Mouse (Mus musculus) heart, adult 2 months (tissue): ENCODE data around the gene Snca. TPM values are rescaled to one million over a fixed set of nuclear protein-coding genes. Genes with fewer than 3 reads are reported as not detected.

Experiments used
- DNase-seq, 2 experiments: peaks; one replicate each; pipeline ENCODE4 v3.0.0; 2021
- H3K27ac ChIP-seq: fragments of 200-600 bp; 2 replicates; pipeline ENCODE4 v1.8.1; 2022
- H3K27me3 ChIP-seq: fragments of 200-500 bp; 2 replicates; pipeline ENCODE4 v1.6.1; 2012; ENCODE audit warnings: mild to moderate bottlenecking, low read length, inconsistent platforms, mixed read lengths; ENCODE audit not compliant: control insufficient read depth, insufficient read depth
- H3K36me3 ChIP-seq: fragments of 200-500 bp; 2 replicates; pipeline ENCODE4 v1.6.1; 2012; ENCODE audit warnings: low read length, inconsistent platforms; ENCODE audit not compliant: control insufficient read depth, insufficient read depth
- H3K4me1 ChIP-seq: fragments of 200-500 bp; 2 replicates; pipeline ENCODE4 v1.6.1; 2011; ENCODE audit warnings: low read length; ENCODE audit not compliant: control insufficient read depth, insufficient read depth
- H3K4me3 ChIP-seq: fragments of 200-600 bp; 2 replicates; pipeline ENCODE4 v1.8.1; 2022
- H3K79me2 ChIP-seq: fragments of 200-500 bp; replicated peaks from 2 replicates; pipeline ENCODE4 v1.6.1; 2012; ENCODE audit warnings: mild to moderate bottlenecking, inconsistent platforms, low read length, moderate library complexity, mixed read lengths; ENCODE audit not compliant: control insufficient read depth, insufficient read depth
- H3K9ac ChIP-seq: fragments of 200-500 bp; 2 replicates; pipeline ENCODE4 v1.6.1; 2012; ENCODE audit warnings: low read depth, mild to moderate bottlenecking, control low read depth, inconsistent platforms, low read length, mixed read lengths
- CTCF ChIP-seq: fragments of 200-600 bp; IDR thresholded peaks from 2 replicates; pipeline ENCODE4 v1.8.1; 2022; ENCODE audit warnings: antibody characterized with exemption, mild to moderate bottlenecking, moderate library complexity
- EP300 ChIP-seq: fragments of 200-500 bp; IDR thresholded peaks from 2 replicates; pipeline ENCODE4 v1.6.1; 2011; ENCODE audit warnings: low read depth, low read length, control low read depth; ENCODE audit not compliant: insufficient read depth
- POLR2A ChIP-seq: fragments of 200-500 bp; IDR thresholded peaks from 2 replicates; pipeline ENCODE4 v1.6.1; 2011; ENCODE audit warnings: mild to moderate bottlenecking, low read depth, low read length, control low read depth; ENCODE audit not compliant: insufficient read depth
- whole genome bisulfite sequencing: fragments of 180-500 bp; shearing (Covaris S2); methylation state at CpG from one replicate; pipeline ENCODE4 v1.1.7; 2018; 5-methylcytosine and 5-hydroxymethylcytosine counted together
- intact Hi-C: fragments of 180-260 bp; cut with DNase I; formaldehyde crosslinking; loops from one replicate; pipeline ENCODE4 v1.15.1; 2025
- polyA plus RNA-seq: library from polyadenylated mRNA; depleted of rRNA; stranded (reverse); fragments of >200 nt; gene quantifications from 2 replicates; pipeline ENCODE4 v1.2.3, GENCODE M21; 2012
- total RNA-seq, 2 experiments: library from RNA; stranded (reverse); gene quantifications; 2 replicates each; pipeline ENCODE4 v1.2.3; 2021

Gene Snca
- total and polyA plus RNA-seq, 3 experiments: 11.6 to 97.1 (median 43.1) TPM

- WGBS: 65% methylated on average over 1 of the region's 1 CpGs
- no peaks in the 10 kb centered on the region for H3K27me3 ChIP-seq
- H3K79me2 ChIP-seq: no peaks in the 10 kb centered on the region
- no peak overlapping the region for H3K4me3 ChIP-seq
- H3K36me3 ChIP-seq: no peaks in the 10 kb centered on the region
- DNase-seq: no peak
- TF ChIP-seq CTCF (no peak), EP300 (no peak), POLR2A (no peak)
- intact Hi-C loops: no loop called here
- no peak overlapping the region for H3K9ac ChIP-seq
- no peak overlapping the region for H3K27ac ChIP-seq
- no peaks in the 10 kb centered on the region for H3K4me1 ChIP-seq
These were observed 2.4 kb downstream of the Snca start for GRCm38 (mm10) chr6:60827290-60827689.

GRCm38 (mm10) chr6:60819272-60819671, 10.4 kb downstream of the Snca start:
- TF ChIP-seq EP300: no peak
- no peak for TF ChIP-seq POLR2A
- no peak for TF ChIP-seq CTCF
- Histone ChIP-seq H3K9ac (no peak overlapping the region), H3K4me1 (no peaks in the 10 kb centered on the region), H3K79me2 (no peaks in the 10 kb centered on the region), H3K27ac (no peak overlapping the region), H3K27me3 (no peaks in the 10 kb centered on the region), H3K4me3 (no peak overlapping the region), H3K36me3 (no peaks in the 10 kb centered on the region)
- intact Hi-C loops: no loop called here
- DNase-seq: no peak
- WGBS: 72% methylated on average over 1 of the region's 1 CpGs

GRCm38 (mm10) chr6:60813516-60813915, 16.1 kb downstream of the Snca start:
- H3K4me1 ChIP-seq: no peaks in the 10 kb centered on the region
- DNase-seq: no peak
- H3K36me3 ChIP-seq: no peaks in the 10 kb centered on the region
- H3K27me3 ChIP-seq: no peaks in the 10 kb centered on the region
- no peaks in the 10 kb centered on the region for H3K79me2 ChIP-seq
- H3K4me3 ChIP-seq: no peak overlapping the region
- no peak for TF ChIP-seq CTCF
- TF ChIP-seq EP300: no peak
- TF ChIP-seq POLR2A: no peak
- 40% methylated on average over 3 of the region's 3 CpGs for WGBS
- H3K9ac ChIP-seq: no peak overlapping the region
- intact Hi-C loops: no loop called here
- no peak overlapping the region for H3K27ac ChIP-seq

GRCm38 (mm10) chr6:60798266-60798665, 31.4 kb downstream of the Snca start:
- no peaks in the 10 kb centered on the region for H3K36me3 ChIP-seq
- no peak overlapping the region for H3K27ac ChIP-seq
- H3K4me1 ChIP-seq: no peaks in the 10 kb centered on the region
- no peak overlapping the region for H3K4me3 ChIP-seq
- TF ChIP-seq EP300: no peak
- no peak for TF ChIP-seq POLR2A
- no peak for TF ChIP-seq CTCF
- no peak for DNase-seq
- H3K27me3 ChIP-seq: no peaks in the 10 kb centered on the region
- H3K79me2 ChIP-seq: no peaks in the 10 kb centered on the region
- no peak overlapping the region for H3K9ac ChIP-seq
- intact Hi-C loops: no loop called here
- WGBS: 83% methylated on average over 1 of the region's 1 CpGs

- Histone ChIP-seq H3K27me3 (no peaks in the 10 kb centered on the region), H3K4me3 (no peak overlapping the region), H3K4me1 (no peaks in the 10 kb centered on the region), H3K27ac (no peak overlapping the region), H3K36me3 (no peaks in the 10 kb centered on the region), H3K79me2 (no peaks in the 10 kb centered on the region), H3K9ac (no peak overlapping the region)
- DNase-seq: no peak
- TF ChIP-seq POLR2A (no peak), CTCF (no peak), EP300 (no peak)
- intact Hi-C loops: no loop called here
- whole genome bisulfite sequencing: 83% methylated on average over 3 of the region's 3 CpGs
These were observed 35.8 kb downstream of the Snca start for GRCm38 (mm10) chr6:60793659-60794365.

- no peak overlapping the region for H3K4me3 ChIP-seq
- no peak overlapping the region for H3K9ac ChIP-seq
- intact Hi-C loops: no loop called here
- H3K27ac ChIP-seq: no peak overlapping the region
- no peaks in the 10 kb centered on the region for H3K36me3 ChIP-seq
- TF ChIP-seq EP300 (no peak), POLR2A (no peak), CTCF (no peak)
- whole genome bisulfite sequencing: 68% methylated on average over 1 of the region's 1 CpGs
- H3K79me2 ChIP-seq: no peaks in the 10 kb centered on the region
- no peaks in the 10 kb centered on the region for H3K4me1 ChIP-seq
- no peaks in the 10 kb centered on the region for H3K27me3 ChIP-seq
- no peak for DNase-seq
These were observed 42.7 kb downstream of the Snca start for GRCm38 (mm10) chr6:60786955-60787354.

GRCm38 (mm10) chr6:60771899-60772298, 57.8 kb downstream of the Snca start:
- 70% methylated on average over 1 of the region's 1 CpGs for WGBS
- Histone ChIP-seq H3K36me3 (no peaks in the 10 kb centered on the region), H3K79me2 (no peaks in the 10 kb centered on the region), H3K4me3 (no peak overlapping the region), H3K27me3 (no peaks in the 10 kb centered on the region), H3K27ac (no peak overlapping the region), H3K9ac (no peak overlapping the region), H3K4me1 (no peaks in the 10 kb centered on the region)
- TF ChIP-seq CTCF: no peak
- no peak for TF ChIP-seq POLR2A
- TF ChIP-seq EP300: no peak
- DNase-seq: no peak
- intact Hi-C loops: no loop called here
